Mouse (Mus musculus): ENCODE data around the gene Sae1. TPM values are rescaled to one million over a fixed set of nuclear protein-coding genes. Genes with fewer than 3 reads are reported as not detected.

Gene Sae1
- polyA plus RNA-seq (2012): 68.2 and 92.9 TPM in 2 replicates

- no peak for TF ChIP-seq GATA1 (IDR thresholded peaks at IDR 0.05; ENCODE audit: low read length)
Measured at GRCm38 (mm10) chr7:16387160-16388041, at the start of gene Sae1. Sae1 (minus strand) TSS chr7:16387806.

DNA sequence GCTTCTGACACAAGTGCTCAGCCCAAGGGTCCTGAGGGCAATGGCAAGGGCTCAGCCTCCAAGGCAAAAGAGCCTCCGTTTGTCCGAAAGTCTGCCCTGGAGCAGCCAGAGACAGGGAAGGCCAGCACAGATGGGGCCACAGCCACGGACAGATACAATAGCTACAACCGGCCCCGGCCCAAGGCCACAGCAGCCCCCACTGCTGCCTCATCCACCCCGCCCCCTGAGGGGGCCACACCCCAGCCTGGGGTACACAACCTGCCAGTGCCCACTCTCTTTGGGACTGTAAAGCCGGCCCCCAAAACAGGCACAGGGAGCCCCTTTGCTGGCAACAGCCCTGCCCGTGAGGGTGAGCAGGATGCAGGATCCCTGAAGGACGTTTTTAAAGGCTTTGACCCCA, 47.5 kb upstream of the Sae1 start:
- TF ChIP-seq GATA1 (IDR thresholded peaks at IDR 0.05; ENCODE audit: low read length): no peak

DNA sequence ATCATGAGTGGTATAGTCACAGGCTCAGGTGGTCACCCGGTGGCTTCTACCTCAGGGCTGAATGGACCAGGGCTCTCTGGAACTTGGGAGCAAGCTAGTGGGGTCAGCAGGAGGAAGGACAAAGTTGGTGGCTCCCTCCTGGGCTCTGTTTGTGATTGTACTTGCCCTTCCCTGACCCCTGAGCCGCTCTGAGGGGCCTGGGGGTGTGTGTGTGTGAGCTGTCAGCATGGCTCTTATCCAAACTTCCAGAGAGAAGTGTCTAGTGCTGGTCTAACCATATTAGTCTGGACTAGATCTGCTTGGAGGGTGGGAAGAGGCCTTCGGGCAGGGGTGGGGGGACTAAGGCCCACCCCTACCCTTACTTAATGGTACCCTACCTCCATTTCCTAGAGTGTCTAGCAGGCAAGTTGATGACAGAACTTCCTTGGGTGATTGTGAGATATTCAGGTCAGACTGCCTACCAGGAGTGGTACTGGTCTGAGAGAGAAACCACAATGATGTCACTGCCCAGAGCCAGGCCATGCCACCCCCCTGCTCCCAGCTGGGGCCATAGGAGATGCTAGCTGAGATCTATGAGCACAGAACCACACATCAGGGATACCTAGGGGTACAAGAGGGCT, 45.9 kb upstream of the Sae1 start:
- TF ChIP-seq GATA1 (IDR thresholded peaks at IDR 0.05; ENCODE audit: low read length): no peak

DNA sequence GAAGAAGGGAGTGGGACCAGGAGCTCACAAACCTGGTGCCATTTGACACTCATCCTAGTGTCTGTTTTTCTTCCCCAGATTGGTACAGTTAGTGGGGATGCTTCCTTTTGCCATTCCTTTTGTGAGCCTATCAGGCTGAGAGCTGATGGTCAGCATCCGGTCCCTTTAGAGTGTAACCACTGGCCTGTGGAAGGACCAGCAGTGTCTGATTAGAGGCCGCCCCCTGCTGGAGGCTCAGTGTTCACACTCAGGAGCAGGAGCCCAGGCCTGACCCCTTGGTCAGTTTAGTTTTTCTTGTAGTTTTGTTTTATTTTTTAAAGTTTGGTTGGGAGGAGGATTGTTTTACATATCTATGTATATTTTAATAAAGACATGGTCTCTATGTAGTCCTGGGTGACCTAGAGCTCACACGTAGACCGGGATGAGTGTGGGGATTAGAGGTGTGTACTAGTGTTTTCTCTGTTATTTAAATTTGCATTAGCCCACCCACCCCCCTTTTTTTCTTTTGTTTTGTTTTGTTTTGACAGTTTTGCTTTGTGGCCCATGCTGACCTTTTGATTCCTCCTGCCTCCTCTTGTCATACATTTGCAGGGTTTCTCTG, 38.6 kb upstream of the Sae1 start:
- TF ChIP-seq GATA1 (IDR thresholded peaks at IDR 0.05; ENCODE audit: low read length): no peak

DNA sequence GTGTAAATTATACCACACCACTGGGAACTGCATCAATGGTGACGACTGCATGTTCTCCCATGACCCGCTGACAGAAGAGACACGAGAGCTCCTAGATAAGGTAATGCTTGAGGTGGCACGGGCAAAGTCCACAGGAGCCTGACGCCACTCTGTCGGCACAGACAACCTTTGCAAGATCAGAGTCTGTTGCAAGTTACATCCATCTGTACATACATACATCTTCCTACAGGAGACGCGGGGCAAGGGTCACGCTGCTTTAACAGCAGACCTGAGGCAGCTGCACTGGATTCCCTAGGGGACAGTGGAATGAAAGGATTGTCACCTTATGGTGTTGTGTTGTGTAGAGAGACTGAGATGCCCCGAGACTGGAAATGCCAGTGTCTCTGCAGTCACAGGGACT, 38.1 kb upstream of the Sae1 start:
- TF ChIP-seq GATA1 (IDR thresholded peaks at IDR 0.05; ENCODE audit: low read length): no peak

DNA sequence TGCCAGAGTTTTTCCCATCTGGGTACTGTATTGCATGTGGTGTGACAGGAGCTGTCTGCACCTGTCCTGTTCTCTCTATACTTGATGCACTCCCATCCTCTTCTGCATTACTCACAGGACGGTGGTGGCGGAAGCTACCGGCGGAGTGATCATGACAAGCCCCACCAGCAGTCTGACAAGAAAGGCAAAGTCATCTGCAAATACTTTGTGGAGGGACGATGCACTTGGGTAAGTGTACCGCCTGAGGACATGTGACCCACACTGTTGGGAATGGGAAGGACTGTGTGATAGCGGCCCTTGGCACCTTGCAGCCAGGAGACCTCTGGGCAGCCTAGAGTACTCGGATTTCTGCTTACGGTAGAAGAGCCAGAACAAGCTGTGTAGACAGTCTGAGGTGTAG, 36.1 kb upstream of the Sae1 start:
- no peak for TF ChIP-seq GATA1 (IDR thresholded peaks at IDR 0.05; ENCODE audit: low read length)

DNA sequence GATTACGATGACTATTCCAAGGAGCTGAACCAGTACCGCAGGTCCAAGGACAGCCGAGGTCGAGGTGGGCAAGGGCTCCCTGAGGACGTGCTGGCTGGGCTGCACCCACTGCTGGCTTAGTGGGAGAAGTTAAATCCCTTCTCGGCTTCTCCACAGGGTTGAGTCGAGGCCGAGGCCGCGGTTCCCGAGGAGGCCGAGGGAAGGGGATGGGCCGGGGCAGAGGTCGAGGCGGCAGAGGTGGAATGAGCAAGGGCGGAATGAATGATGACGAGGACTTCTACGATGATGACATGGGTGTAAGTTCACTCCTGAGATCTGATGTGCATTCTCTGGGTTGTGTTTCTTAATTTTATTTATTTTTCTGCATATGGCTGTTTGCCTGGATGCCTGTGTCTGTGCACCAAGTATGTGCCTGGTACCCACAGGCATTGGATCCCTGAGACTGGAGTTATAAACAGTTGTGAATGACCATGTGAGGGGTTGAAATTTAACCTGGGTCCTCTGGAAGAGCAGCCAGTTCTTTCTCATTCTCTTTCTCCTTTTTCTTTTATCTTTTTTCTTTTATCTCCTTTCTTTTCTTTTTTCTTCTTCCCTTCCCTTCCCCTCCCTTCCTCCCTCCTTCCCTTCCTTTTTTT, 34.7 kb upstream of the Sae1 start:
- TF ChIP-seq GATA1 (IDR thresholded peaks at IDR 0.05; ENCODE audit: low read length): no peak

DNA sequence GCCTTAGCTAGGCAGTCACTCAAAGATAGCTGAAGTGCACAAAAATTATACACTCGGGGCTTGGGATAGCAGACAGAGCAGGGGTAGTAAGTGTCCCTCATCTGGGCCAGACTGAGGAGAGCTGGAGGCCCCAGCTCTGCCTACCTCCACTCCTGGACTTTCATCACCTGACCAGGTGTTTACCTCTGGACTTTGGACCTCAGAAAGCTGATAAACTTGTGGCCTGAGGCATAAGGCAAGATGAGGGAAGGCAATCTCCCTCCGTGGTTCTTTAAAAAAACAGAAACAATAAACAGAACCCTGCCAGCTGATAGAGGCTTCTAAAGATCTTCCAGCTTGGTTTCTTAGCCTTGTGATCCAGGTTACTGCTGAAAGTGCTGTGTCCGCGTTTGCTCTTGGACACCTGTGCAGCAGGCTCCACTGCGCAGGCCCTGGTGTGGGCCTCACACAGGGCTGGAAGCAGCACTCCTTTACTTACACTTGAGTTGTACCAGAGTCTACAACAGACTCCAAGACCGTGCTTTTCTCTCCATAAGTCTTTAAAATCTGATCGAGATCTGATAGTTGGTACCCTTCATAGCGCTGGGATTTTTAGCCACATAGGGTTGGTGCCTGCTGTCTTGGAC, 33.0 kb upstream of the Sae1 start:
- no peak for TF ChIP-seq GATA1 (IDR thresholded peaks at IDR 0.05; ENCODE audit: low read length)

GRCm38 (mm10) chr7:16418713-16419112, 31.1 kb upstream of the Sae1 start:
- no peak for TF ChIP-seq GATA1 (IDR thresholded peaks at IDR 0.05; ENCODE audit: low read length)

GRCm38 (mm10) chr7:16417141-16417771, 29.6 kb upstream of the Sae1 start:
- TF ChIP-seq GATA1 (IDR thresholded peaks at IDR 0.05; ENCODE audit: low read length): no peak

DNA sequence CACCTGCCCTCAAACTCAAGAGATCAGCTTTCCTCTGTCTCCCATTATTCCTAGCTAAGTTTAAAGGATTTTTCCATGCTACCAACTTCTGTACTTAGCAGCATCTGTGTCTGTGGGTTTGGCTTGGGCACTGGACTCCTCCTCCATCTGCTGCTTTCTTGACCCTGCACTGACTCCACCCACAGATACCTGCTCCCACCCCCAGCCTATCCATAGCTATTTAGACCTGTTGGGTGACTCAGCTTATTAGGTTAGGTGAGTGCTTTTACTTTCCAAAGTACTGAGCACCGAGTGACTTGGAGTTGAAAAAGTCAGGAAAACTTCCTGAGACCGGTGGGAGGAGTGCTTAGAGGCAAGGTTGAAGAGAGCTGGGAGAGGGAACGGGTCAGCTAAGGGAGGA, 27.8 kb upstream of the Sae1 start:
- TF ChIP-seq GATA1 (IDR thresholded peaks at IDR 0.05; ENCODE audit: low read length): no peak

DNA sequence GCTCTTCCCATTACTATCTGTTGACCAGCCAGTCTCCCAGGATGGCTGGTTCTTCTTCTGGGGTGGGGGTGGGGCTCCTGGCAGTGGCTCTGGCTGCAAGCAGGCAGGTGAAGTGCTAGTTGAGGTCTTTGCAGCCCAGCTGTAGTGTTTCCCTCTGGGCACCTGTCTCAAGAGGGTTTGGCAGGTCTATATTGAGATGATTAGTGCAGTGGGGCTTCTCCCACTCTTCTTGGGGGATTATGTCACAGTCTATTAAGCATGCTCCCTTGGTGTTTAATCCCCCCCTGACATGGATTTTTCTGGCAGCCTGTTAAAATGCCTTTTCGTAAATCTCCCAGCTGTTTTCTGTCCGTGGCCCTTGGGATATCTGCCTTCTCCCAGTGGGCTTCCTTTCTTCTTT, 25.3 kb upstream of the Sae1 start:
- no peak for TF ChIP-seq GATA1 (IDR thresholded peaks at IDR 0.05; ENCODE audit: low read length)

GRCm38 (mm10) chr7:16412220-16412896, 24.8 kb upstream of the Sae1 start:
- TF ChIP-seq GATA1 (IDR thresholded peaks at IDR 0.05; ENCODE audit: low read length): no peak

GRCm38 (mm10) chr7:16411100-16411499, 23.5 kb upstream of the Sae1 start:
- TF ChIP-seq GATA1 (IDR thresholded peaks at IDR 0.05; ENCODE audit: low read length): no peak

DNA sequence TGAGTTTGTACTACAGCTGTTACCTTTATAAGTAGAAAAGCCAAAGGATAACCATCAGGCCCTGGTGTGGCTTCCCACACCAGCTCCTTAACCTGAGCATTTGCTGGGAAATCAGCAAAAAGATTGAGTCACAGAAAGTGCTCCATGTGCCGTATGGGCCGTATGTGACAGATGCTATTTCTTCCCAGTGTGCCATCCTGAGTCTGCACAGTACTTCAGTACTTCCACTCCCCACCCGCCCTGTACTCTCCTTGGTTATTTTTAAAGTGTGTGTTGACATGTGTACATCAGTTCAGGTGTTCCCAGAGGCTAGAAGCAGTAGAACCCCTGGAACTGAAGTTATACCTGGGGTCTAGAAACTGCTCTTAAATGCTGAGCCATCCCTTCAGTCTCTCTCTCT, 19.4 kb upstream of the Sae1 start:
- no peak for TF ChIP-seq GATA1 (IDR thresholded peaks at IDR 0.05; ENCODE audit: low read length)
